Mouse (Mus musculus) midbrain, embryonic 16.5 days (tissue): ENCODE data around the gene Nfu1. TPM values are rescaled to one million over a fixed set of nuclear protein-coding genes. Genes with fewer than 3 reads are reported as not detected.

ENCODE experiments used
- ATAC-seq: fragments of 200-750 bp; cut with Nextera tagmentation; 2 replicates; pipeline ENCODE4 v1.8.0; 2017; ENCODE audit warnings: moderate TSS enrichment
- H3K27ac ChIP-seq: fragments of 300-500 bp; sonication (generic); 2 replicates; pipeline ENCODE4 v1.5.1; 2014; ENCODE audit warnings: mild to moderate bottlenecking, low read length, mixed read lengths
- H3K27me3 ChIP-seq: fragments of 300-500 bp; sonication (generic); 2 replicates; pipeline ENCODE4 v1.6.1; 2014; ENCODE audit warnings: low read depth, low read length, mixed read lengths; ENCODE audit not compliant: control insufficient read depth, insufficient read depth
- H3K36me3 ChIP-seq: fragments of 300-500 bp; sonication (generic); 2 replicates; pipeline ENCODE4 v1.6.1; 2014; ENCODE audit warnings: mild to moderate bottlenecking, low read length, moderate library complexity, mixed read lengths; ENCODE audit not compliant: control insufficient read depth, insufficient read depth
- H3K4me1 ChIP-seq: fragments of 300-500 bp; sonication (generic); 2 replicates; pipeline ENCODE4 v1.6.1; 2014; ENCODE audit warnings: mild to moderate bottlenecking, low read length, mixed read lengths; ENCODE audit not compliant: control insufficient read depth, insufficient read depth
- H3K4me2 ChIP-seq: fragments of 300-500 bp; sonication (generic); 2 replicates; pipeline ENCODE4 v1.6.1; 2014; ENCODE audit warnings: mild to moderate bottlenecking, low read length, mixed read lengths
- H3K4me3 ChIP-seq: fragments of 300-500 bp; sonication (generic); 2 replicates; pipeline ENCODE4 v1.5.1; 2014; ENCODE audit warnings: low read depth, mild to moderate bottlenecking, low read length, moderate library complexity, mixed read lengths
- H3K9ac ChIP-seq: fragments of 300-500 bp; sonication (generic); 2 replicates; pipeline ENCODE4 v1.6.1; 2014; ENCODE audit warnings: low read depth, low read length, mixed read lengths
- H3K9me3 ChIP-seq: fragments of 300-500 bp; sonication (generic); replicated peaks from 2 replicates; pipeline ENCODE4 v1.6.1; 2014; ENCODE audit warnings: mild to moderate bottlenecking, low read length, mixed read lengths; ENCODE audit not compliant: control insufficient read depth, poor library complexity, severe bottlenecking
- WGBS: fragments of 180-500 bp; shearing (Covaris S2); extraction: QIAGEN DNeasy Blood & Tissue Kit; methylation state at CpG from one replicate; pipeline ENCODE4 v1.1.7; 2014; 5-methylcytosine and 5-hydroxymethylcytosine counted together
- polyA plus RNA-seq: library from polyadenylated mRNA; unstranded; fragments of >200 nt; fragmentation: Nextera tagmentation; extraction: Ambion mirVana; gene quantifications from 2 replicates; pipeline ENCODE4 v1.2.1, GENCODE M21; 2015

Nfu1 gene
- polyA plus RNA-seq = 140 and 148 TPM in 2 replicates

GRCm38 (mm10) chr6:87008887-87009286, at the start of gene Nfu1:
Nfu1 (plus strand) TSS chr6:87009236.
- WGBS = 81% methylated on average over 6 of the region's 6 CpGs
- peak within 1 kb of the TSS; percentile 99 for H3K9ac ChIP-seq
- H3K4me2 ChIP-seq = peak within 1 kb of the TSS; percentile 60
- H3K27ac ChIP-seq = peak within 1 kb of the TSS; percentile 91
- no peaks in the 10 kb centered on the region for H3K27me3 ChIP-seq
- ATAC-seq = no peak
- H3K9me3 ChIP-seq = no peaks in the 10 kb centered on the region
- H3K4me1 ChIP-seq = peaks cover 10% of the 10 kb centered on the region
- H3K4me3 ChIP-seq = peak within 1 kb of the TSS; percentile 91
- H3K36me3 ChIP-seq = no peaks in the 10 kb centered on the region

- no peak for ATAC-seq
- Histone ChIP-seq H3K27ac (no peak overlapping the region), H3K9me3 (no peaks in the 10 kb centered on the region), H3K36me3 (peaks cover 34% of the 10 kb centered on the region), H3K27me3 (no peaks in the 10 kb centered on the region), H3K9ac (no peak overlapping the region), H3K4me3 (no peak overlapping the region), H3K4me2 (no peak overlapping the region), H3K4me1 (no peaks in the 10 kb centered on the region)
- 94% methylated on average over 7 of the region's 7 CpGs for WGBS
Observed at GRCm38 (mm10) chr6:86963987-86964685, 44.9 kb upstream of the Nfu1 start.

- Histone ChIP-seq H3K4me2 (no peak overlapping the region), H3K9ac (no peak overlapping the region), H3K36me3 (peaks cover 24% of the 10 kb centered on the region), H3K27me3 (no peaks in the 10 kb centered on the region), H3K9me3 (no peaks in the 10 kb centered on the region), H3K4me3 (no peak overlapping the region), H3K27ac (no peak overlapping the region), H3K4me1 (no peaks in the 10 kb centered on the region)
- 82% methylated on average over 2 of the region's 2 CpGs for WGBS
- ATAC-seq = no peak
Observed at GRCm38 (mm10) chr6:86967166-86967565, 41.9 kb upstream of the Nfu1 start.

DNA sequence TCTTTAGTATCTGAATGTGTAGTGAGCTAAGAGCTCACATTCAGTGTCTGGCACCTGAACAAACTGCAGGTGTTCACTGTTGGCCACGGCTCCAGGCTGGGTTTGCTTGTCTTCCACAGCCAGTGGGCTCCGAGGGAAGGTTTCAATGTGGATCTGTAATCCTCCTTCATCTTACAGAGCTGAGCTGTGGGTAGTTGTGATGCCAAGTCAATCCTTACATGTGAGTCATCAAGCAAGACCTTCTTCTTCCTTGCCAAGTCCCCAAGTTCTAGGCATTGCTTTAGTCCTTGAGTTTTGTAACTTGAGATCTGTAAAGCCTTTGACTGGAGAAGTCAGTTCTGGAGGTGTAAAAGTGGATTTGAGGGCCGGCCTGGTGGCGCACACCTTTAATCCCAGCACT, 35.1 kb upstream of the Nfu1 start:
- no peaks in the 10 kb centered on the region for H3K4me1 ChIP-seq
- H3K9ac ChIP-seq = no peak overlapping the region
- 96% methylated on average over 4 of the region's 4 CpGs for WGBS
- no peaks in the 10 kb centered on the region for H3K27me3 ChIP-seq
- no peak overlapping the region for H3K27ac ChIP-seq
- no peaks in the 10 kb centered on the region for H3K9me3 ChIP-seq
- no peak for ATAC-seq
- H3K4me3 ChIP-seq = no peak overlapping the region
- no peak overlapping the region for H3K4me2 ChIP-seq
- peaks cover 16% of the 10 kb centered on the region for H3K36me3 ChIP-seq

DNA sequence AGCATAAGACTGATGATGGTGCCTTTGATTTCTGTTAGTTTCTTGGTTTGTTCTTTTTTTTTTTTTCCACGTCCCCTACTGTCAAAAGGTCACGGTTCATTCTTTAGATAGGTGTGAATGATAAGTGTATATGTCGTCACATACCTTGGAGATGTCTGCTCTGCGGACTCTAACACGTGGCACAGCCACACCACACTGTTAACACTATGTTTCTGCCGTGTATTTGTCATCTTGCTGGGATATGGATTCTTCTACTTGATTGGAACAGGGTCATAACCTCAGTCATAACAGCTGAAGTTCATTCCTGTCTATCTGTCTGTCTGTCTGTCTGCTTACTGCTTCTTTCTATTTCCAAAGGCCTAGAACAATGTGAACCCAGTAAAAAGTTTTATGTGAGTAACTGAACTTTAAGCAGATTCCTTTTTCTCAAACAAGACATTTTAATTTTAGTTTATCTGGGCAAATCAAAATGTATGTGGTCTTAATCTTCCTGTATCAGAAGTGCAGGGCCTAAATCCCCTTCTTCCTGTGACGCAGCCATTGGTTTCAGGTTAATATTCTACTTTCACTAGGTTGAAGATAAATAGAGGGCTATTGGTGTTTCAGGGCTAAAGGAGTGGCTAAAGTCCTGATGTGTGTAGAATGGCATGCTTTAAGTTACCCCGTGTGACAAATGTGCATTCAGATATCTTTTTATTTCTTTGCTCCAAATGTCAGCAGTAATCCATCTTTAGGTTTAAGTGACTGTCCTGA, 30.7 kb upstream of the Nfu1 start:
- no peaks in the 10 kb centered on the region for H3K9me3 ChIP-seq
- H3K27me3 ChIP-seq = no peaks in the 10 kb centered on the region
- H3K27ac ChIP-seq = no peak overlapping the region
- H3K4me1 ChIP-seq = no peaks in the 10 kb centered on the region
- H3K4me3 ChIP-seq = no peak overlapping the region
- no peak for ATAC-seq
- H3K9ac ChIP-seq = no peak overlapping the region
- no peak overlapping the region for H3K4me2 ChIP-seq
- WGBS = 95% methylated on average over 8 of the region's 8 CpGs
- peaks cover 17% of the 10 kb centered on the region for H3K36me3 ChIP-seq

DNA sequence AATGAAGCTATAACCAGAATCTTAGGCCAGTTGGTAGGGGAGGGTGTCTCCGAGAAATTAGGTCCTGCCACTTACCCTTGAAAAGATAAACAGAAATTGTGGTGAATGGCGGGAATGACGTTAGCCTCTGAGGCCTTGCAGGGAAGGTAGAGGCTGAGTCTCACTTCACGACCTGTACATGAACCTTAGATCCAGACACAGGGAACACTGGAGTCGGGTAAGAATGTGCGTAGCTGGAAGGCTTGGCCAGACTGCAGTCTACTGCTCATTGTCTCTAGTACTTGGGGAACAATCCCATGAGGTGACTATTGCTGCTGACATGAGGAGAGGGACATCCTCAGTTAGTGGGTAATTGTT, 30.1 kb upstream of the Nfu1 start:
- Histone ChIP-seq H3K4me1 (no peaks in the 10 kb centered on the region), H3K9me3 (no peaks in the 10 kb centered on the region), H3K36me3 (peaks cover 15% of the 10 kb centered on the region), H3K9ac (no peak overlapping the region), H3K4me2 (no peak overlapping the region), H3K27me3 (no peaks in the 10 kb centered on the region), H3K27ac (no peak overlapping the region), H3K4me3 (no peak overlapping the region)
- no peak for ATAC-seq
- 95% methylated on average over 6 of the region's 6 CpGs for WGBS

GRCm38 (mm10) chr6:86981206-86981605, 27.8 kb upstream of the Nfu1 start:
- Histone ChIP-seq H3K36me3 (peaks cover 13% of the 10 kb centered on the region), H3K4me2 (no peak overlapping the region), H3K9ac (no peak overlapping the region), H3K4me3 (no peak overlapping the region), H3K27me3 (no peaks in the 10 kb centered on the region), H3K27ac (no peak overlapping the region), H3K9me3 (no peaks in the 10 kb centered on the region), H3K4me1 (no peaks in the 10 kb centered on the region)
- 91% methylated on average over 2 of the region's 2 CpGs for WGBS
- no peak for ATAC-seq

DNA sequence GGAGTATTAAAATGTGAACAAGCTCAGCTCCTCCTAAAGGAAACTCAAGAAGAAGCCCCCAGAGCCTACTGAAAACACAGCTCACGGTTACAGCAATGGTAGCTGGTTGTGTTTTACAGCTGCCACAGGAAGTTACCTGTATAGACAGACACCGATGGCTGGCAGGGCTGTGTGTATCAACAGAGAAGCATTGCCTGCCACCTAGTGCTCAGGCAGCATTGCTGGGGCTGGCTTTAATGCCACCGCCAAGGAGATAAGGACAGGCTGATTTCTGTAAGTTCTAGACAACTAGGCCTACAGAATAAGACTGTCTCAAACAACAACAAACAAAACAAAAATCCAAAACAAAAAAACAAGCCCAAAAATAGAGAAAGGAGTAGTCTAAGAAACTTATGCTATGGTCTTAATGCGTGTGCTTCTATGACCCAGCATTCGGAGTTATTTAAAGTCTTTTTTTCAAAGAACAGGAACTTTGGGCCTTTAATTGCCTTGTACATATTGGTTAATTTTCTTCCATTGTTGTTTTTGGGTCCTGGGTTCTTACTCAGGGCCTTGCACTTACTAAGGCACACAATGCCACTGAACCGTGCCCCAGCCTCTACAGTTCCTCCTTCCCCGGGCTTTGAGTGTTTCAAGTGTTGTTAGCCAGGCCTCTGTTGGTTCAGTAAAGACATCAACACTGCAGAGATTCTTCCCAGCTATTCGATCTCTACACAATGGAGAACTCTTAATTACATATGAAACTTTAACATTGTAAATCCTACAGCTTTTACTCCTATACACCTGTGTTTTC, 23.5 kb upstream of the Nfu1 start:
- peaks cover 12% of the 10 kb centered on the region for H3K36me3 ChIP-seq
- no peaks in the 10 kb centered on the region for H3K4me1 ChIP-seq
- H3K4me2 ChIP-seq = no peak overlapping the region
- H3K27me3 ChIP-seq = no peaks in the 10 kb centered on the region
- H3K9me3 ChIP-seq = no peaks in the 10 kb centered on the region
- ATAC-seq = no peak
- 85% methylated on average over 8 of the region's 8 CpGs for WGBS
- no peak overlapping the region for H3K4me3 ChIP-seq
- H3K9ac ChIP-seq = no peak overlapping the region
- H3K27ac ChIP-seq = no peak overlapping the region

- Histone ChIP-seq H3K4me1 (no peaks in the 10 kb centered on the region), H3K27me3 (no peaks in the 10 kb centered on the region), H3K4me3 (no peak overlapping the region), H3K9me3 (no peaks in the 10 kb centered on the region), H3K36me3 (peaks cover 7% of the 10 kb centered on the region), H3K4me2 (no peak overlapping the region), H3K27ac (no peak overlapping the region), H3K9ac (no peak overlapping the region)
- WGBS = 91% methylated on average over 6 of the region's 6 CpGs
- ATAC-seq = no peak
Observed at GRCm38 (mm10) chr6:86989576-86989975, 19.5 kb upstream of the Nfu1 start.
